Mouse (Mus musculus) liver, postnatal 0 days (tissue): ENCODE data around the gene Rbm4.

ENCODE experiments used
- CTCF ChIP-seq: sonication (generic); IDR thresholded peaks from 2 replicates; pipeline ENCODE4 v1.5.1; 2016; ENCODE audit warnings: antibody characterized with exemption, low read depth
- EP300 ChIP-seq: IDR thresholded peaks from 2 replicates; pipeline ENCODE4 v1.6.1; 2016; ENCODE audit warnings: antibody characterized with exemption, low read depth, mild to moderate bottlenecking

- TF ChIP-seq EP300 (no peak), CTCF (no peak)
Observed at GRCm38 (mm10) chr19:4744026-4744425, 49.7 kb downstream of the Rbm4 start.
